Mouse (Mus musculus): ENCODE data around the gene Ptgfrn.

- no peak for TF ChIP-seq POLR2A (IDR thresholded peaks at IDR 0.05; ENCODE audit: insufficient read length, low read depth)
- TF ChIP-seq CEBPB (IDR thresholded peaks at IDR 0.05; ENCODE audit: insufficient read depth, poor library complexity, severe bottlenecking), result no peak
- no peak for TF ChIP-seq MYOD1 (IDR thresholded peaks at IDR 0.05; ENCODE audit: control insufficient read depth in 1 of 3, insufficient read length in 2 of 3, low read depth in 2 of 3)
These were observed 83.3 kb downstream of the Ptgfrn start for GRCm38 (mm10) chr3:101026741-101027140.

All from myocyte (in vitro differentiated cells).